Mouse (Mus musculus) lung, adult 2 months (tissue): ENCODE data around the gene Rbm10.

Experiments
- CTCF ChIP-seq: fragments of 200-500 bp; IDR thresholded peaks from 2 replicates; pipeline ENCODE4 v1.5.1; 2011; ENCODE audit warnings: mild to moderate bottlenecking, low read length, control low read depth; ENCODE audit not compliant: insufficient read depth
- POLR2A ChIP-seq: fragments of 200-500 bp; IDR thresholded peaks from 2 replicates; pipeline ENCODE4 v1.6.1; 2011; ENCODE audit warnings: low read depth, mild to moderate bottlenecking, control low read depth, low read length, borderline replicate concordance; ENCODE audit errors: extremely low read depth

DNA sequence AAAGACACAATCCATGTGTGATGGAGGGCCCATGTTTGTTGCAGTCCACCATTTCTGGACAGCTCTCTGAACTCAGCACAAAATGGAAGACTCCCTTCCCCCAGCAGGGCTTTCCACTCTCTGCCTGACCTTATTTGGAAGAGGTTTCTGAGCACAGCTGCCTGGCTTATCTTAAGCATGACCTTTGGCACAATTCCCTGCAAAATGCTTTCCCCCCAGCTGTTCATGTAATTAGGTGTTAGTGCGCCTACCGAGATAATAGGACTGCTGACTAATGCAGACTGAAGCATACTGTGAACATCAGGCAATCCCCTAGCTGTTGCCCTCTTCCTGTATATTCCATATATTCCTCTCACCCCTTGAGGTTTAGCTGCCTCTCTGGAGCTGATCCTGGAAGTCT, 46.3 kb upstream of the Rbm10 start:
- TF ChIP-seq POLR2A = no peak
- TF ChIP-seq CTCF = no peak
